Mouse (Mus musculus) right cerebral cortex, adult 18-20 months (tissue): Measurements from ENCODE around the gene Mkrn3.

Experiments used
- DNase-seq: peaks from one replicate; pipeline ENCODE4 v3.0.0; 2022; ENCODE audit warnings: mixed read lengths

Gene Mkrn3

DNA sequence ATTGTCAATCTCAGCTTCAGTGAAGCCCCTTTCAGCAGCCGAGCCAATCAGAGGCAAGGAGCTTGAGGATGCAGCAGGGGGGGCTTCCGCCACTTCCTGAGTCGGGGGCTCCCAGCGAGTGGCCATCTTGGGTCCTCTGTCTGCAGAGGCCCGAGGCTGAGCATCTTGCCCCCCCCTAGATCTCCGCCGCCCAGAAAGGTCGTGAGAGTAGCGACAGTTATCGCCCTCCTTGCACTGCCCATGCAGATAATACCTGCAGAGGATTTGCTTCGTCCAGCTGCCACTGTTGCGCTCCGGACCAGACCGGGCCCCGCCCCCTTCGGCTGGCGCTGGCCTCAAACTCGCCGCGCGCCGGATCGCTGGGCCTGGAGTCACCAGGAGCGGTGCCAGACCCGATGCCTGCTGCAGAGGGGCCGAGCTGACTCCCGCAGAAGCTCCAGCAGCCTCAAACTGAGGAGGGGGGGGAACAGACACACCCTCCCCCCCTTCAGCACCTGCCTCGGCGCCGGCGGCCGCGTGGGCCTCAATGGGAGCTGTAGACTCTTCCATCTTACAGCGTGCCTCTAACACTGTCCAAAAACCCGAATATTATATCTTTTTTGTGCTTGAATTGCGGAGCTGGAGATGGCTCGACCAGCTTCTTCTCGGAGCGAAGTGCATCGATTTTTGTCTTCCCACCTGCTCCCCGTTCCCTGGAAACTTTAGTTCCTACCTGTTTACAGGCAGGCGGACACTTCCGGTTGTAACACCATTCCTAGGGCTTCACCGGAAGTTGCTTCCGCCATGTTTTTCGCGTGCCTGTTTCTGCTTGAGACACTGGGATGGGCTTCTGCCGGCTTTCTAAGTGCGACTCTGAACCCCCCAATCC lies at the start of gene Mkrn3:
Gene Mkrn3, minus strand, starts transcription at position 647 of the 868 bp plus-strand sequence.
- peak; percentile 11 for DNase-seq

DNA sequence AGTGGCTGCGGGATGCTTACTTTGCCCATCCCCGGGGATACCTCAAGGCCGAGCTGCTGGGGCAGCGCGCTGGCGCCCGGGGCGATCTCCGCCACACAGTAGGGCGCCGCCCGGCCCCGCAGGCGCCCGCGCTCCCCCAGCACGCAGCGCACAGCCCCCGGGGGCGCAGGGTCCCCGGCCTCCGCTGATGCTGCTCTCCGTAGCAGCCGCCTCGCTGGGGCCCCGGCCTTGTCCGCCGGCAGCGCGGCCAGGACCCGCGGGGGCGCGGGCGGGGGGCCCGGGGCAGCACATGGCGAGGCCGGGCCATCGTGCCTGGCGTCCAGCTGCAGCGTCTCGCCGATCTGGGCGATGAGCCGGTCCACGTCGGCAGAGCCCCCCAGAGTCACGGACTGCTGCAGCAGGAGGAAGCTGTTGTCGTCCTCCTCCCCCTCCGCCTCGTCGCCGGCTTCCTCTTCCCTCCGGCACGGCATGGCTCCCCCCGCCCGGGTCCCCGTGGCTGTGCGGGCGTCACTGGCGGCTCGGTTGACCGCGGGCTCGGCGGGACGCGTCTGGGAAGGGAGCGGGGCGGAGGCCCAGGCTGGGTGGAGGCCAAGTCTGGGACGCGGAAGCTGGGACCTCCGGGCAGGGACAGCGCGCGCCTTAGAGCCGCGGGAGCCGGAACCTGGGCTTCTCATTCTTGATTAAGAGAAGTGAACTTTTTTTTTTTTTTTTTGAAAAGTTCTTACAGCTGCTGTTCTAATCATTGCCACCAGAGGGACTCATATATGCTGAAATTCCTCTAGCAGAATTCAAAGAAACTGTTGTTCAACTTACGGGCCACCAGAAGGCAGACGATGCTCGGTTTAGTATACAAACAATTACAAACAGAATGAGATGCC lies 44.2 kb upstream of the Mkrn3 start, which contains the start of gene Peg12:
Gene Peg12, minus strand, starts transcription at position 633 of the 878 bp plus-strand sequence.
- DNase-seq, result peak; percentile 17

DNA sequence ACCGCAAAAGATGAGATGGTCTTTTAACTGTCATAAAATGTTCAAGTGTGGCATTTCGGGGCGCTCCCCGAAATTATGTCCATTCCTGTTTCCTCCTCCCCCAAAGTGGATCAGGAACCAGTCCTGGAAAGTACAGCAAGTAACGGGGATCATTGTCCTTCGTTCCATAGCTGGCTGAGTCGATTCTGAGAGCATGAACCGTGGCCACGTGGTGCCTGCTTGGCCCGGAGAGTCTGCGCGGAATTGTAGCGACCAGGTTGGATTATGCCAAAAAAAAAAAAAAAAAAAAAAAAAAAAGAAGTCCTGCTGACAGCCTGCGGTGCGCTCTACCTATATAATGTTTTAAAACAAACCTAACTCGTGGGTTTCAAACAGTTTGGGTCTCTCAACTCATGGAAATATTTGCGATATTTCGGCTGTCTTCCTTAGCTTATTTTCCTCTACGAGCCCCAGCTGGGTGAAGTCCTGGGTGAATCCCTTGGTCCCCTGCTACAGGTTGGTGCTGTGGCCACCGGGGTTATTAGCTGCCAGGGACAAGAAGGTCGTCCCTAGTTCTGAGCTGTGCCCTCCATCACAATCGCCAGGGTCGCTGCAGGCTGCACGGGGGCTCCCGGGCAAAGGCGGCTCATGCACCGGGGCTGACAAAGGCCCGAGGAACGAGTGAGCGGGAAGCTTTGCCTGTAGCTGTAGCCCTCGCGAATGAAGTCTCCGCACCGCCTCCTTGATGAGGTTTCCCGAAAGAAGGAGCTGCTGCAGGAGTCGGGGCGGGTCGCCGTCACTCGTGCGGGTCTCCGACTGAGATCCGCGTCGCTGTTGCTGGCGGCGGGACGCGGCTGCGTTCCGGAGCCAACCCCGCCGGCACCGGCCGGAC lies 43.3 kb upstream of the Mkrn3 start:
- peak; percentile 1 for DNase-seq

DNA sequence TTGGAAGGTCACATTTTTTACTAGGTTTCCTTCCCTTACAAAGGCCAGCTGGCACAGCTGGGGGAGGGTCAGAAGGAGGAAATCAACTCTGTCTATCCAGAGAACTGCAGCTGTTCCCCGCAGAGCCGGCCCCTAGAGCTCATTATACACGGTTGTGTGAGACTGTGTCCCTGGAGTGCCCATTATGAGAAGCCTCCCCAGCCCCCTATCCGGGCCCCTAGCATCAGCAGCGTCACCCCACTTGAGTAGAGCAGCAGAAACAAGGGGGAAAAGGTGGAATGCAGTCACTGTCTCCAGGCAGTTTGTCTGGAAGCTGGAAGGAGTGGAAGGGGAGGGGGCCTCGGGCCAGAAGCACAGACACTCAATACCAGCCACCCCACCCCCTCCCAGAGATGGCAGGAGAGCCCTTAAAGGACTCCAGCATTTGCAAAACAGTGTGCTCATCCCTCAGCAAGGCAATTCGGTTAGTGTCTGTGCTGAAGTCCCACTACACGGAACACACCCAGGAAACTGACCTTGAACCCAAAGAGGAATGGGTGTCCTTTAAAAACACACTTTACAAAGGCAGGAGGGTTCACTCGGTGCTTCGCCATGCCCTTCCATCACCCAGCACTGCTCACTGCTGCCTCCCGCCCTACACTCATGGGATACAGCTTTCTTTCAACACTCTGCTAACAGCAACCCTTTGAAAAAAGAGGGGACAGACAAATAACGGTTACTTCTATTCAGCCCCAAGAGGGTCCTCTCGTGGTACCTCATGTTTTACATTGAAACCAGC lies 42.5 kb upstream of the Mkrn3 start:
- no peak for DNase-seq

DNA sequence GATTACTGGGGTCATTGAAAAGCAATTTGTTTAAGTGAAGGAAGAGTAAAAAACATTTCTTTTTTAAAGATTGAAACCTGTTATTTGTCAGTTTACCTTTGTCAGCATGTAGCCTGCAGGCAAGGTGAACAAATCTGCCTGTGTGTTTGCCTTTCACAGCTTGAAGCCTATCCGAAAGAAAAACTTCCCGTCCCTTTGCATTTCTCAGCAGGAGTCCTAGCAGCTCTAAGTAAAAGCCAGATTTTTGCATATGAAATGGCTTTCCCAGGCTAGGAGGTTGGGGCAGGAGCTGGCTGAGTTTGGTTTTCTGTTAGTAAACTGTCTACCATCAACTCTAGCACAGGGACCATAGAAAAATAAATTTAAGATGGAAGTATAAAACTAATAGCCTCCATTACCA lies 32.4 kb upstream of the Mkrn3 start:
- DNase-seq, result no peak

DNA sequence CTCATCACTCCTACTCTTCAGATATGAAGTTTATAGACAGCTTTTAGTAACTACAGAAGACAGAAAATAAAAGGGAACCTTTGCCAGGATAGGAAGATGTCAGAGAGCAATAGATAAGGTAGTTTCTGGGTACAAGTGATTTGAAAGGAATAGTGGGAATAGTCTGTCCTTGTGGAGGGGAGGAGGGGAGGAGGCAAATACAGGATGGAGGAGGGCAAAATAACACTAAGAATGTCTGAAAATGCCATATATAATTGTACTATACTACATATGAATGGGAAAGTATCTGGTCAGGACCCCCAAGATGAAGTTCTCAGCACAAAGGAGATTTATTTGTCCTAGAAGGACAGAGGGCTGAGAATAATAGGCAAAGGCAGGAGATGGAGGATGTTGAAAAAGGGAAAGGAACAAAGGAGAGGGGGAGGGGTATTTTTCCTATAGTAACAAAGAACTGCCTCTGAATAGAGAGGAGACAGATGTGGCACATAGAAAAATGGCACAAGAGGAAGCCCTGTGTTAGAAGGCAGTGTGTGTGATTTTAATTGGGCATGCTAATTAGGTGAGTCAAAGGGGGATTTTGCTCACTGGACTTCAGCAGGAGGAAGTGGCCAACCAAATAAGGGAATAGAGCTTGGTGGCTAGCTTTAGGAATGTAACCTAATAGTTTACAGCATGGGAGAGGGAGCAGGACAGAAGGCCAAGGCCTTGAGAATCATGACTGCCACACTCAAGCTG lies 25.7 kb upstream of the Mkrn3 start:
- no peak for DNase-seq

DNA sequence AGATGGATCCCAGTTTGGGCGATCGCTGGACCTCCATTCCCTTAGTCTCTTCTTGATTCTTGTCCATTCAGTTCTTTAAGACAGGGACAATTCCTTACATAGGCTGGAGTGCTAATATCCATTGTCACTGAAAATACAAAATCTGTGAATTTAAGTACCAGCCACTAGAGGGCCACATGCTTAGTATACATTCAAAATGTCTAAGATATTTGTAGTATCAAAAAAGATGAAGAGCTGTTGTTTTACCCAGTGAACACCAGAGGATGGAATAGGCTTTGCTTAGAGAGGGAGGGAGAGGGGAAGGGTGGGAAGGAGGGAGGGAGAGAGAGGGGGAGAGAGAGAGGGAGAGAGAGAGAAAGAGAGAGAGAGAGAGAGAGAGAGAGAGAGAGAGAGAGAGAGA lies 16.5 kb upstream of the Mkrn3 start:
- DNase-seq, result no peak

DNA sequence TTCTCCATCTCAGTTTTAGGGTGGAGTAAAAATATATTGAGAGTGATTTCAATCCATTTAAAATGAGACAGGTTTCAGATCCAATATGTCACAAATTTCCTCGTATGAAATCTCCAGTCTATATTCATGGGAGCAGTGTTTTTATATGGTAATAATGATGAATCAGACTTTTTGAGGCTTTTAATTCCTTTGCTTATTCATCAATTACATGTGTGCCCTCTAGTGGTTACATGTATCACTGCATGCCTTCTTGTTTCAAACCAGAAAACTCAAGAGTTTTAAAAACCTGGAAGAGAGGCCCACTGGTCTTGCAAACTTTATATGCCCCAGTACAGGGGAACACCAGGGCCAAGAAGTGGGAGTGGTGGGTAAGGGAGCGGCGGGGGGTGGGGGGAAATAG lies 13.3 kb upstream of the Mkrn3 start:
- no peak for DNase-seq

DNA sequence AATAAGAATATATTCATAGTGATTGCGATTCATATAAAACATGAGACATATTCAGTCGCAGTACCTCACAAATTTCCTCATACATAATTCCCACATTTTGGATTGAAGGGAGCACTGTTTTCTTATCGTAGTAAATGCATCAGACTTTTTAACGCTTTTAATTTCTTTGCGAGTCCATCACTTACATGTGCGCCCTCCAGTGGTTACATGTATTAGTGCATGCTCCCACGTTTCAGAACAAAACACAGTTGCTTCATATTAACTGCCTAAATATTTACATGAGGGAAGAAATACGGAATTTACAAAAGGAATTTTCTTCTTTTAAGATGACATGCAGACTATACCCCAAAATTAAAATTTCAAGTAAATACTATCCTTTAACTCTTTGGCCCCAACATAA lies 8.4 kb upstream of the Mkrn3 start:
- no peak for DNase-seq

DNA sequence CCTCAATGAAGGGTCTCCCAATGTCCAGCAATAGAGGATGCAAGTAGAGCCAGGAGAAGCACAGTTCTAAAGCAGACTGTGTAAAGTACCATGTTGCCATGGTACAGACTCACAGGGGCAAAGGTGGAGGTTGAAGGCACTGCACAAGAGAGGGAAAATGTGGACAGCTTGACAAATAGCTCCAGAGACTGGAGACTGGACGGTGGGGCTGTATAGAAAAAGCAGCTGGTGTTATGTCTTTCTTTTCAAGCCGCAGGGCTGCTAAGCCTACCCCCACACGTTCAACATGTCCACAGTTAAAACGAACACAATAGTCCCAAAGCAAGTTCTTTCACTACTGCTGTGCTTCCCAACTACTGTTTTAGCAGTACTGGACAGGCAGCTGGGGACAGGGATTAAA lies 3.3 kb upstream of the Mkrn3 start:
- no peak for DNase-seq

DNA sequence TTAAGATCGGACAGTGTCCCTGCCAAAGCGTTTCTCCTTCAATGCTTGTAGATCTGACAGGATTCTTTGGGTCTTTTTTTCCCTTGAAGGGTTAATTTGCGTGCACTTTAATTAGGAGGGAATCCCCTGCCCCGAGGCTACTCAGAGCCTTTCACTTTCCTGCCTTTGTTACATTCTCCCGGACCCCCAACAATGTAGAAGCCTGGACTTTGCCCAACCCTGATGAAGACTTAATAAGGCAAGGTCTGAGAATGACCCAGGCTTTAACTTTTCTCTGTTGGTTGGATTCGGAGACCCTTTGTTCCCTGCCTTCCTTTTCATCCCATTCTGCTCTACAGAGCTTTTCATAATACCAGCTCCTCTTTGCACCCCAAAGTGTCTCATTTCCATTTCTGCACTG lies 627 bp upstream of the Mkrn3 start:
- DNase-seq, result no peak

DNA sequence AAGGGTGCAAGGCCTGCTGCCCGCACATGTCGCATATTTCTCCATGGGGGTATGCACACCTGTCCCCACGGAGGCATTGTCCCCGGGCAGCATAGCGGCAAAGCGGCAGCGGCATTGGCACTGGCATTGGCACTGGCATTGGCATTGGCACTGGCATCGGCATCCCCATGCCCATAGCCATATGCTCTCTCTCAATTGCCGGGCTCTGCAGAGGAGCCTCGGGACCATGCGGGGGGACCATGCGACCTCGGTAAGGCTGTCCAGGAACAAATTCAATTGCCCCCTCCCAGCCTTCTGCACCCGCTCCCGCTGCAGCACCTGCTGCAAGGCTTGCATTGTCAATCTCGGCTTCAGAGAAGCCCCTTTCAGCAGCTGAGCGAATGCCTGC lies 840 bp downstream of the Mkrn3 start:
- no peak for DNase-seq

DNA sequence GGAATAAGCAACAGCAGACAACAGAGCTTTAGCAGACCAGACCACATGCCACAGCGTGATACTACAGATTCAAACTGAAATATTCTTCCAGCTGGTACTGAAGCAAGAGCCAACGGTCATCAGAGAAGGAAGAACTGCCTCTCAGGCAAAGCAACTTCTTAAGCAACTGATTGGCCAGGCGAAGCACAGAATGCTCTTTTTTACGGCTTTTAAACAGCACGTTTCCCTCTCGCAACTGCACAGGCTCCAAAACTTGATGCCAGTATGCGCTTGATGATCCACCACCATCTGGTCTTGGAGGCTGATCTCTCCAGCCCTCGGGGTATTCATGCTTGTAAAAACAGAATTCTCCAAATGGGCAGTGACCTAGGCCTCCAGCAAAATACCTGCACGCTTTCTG lies 1.6 kb downstream of the Mkrn3 start:
- no peak for DNase-seq

DNA sequence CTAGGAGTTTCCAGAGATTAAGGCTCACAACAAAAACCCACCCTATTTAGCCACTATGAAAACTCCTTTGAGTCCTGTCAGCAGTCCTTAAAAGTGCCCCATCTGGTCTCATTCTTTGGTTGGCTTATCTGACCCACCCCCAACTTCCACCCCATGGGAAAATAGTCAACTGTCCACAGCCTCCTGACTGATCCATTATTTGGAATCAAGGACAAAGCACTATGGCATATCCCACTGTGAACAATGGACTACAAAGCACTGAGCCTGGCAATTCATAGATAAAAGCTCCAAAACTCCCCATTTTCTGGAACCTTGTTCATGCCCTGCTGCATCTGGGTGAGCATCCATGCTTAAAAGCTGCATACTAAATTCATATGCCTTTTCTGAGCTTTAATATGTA lies 3.8 kb downstream of the Mkrn3 start:
- DNase-seq, result no peak

DNA sequence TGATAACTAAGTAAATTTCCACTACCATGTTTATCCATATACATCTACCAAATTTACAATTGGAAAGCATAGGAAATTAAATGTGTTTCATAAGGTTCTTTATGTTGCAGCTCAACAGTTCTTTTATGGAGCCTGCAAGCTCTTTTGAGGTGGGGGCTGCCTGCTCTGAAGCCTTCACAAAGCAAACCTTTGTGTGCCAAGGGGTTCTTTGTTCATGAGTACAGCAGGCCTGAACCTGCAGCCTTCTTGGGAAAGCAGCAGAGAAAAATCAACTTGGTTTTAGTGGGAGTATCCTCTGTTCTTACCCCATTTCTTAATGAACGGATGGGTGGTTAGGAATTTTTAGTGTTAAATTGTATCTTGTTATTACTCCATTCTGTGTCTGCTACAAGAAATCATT lies 4.7 kb downstream of the Mkrn3 start:
- no peak for DNase-seq

DNA sequence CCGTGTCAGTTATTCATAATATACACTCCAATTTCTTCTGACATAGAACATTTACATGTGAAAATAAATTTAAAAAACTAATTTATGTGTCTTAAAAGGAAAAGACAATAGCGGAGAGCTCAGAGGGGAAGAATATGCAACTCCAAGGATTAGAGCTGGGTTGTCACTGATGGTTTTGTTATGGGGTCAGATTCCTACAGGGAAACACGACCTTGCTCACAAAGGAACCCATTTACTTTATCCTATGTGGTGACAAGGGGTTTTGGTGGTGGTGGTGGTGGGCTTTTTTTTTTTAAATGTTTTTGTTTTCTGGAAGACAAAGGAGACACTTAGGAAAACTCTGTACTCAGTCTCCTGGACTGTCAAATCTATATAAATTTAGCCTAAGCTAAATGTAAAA lies 12.1 kb downstream of the Mkrn3 start:
- no peak for DNase-seq

DNA sequence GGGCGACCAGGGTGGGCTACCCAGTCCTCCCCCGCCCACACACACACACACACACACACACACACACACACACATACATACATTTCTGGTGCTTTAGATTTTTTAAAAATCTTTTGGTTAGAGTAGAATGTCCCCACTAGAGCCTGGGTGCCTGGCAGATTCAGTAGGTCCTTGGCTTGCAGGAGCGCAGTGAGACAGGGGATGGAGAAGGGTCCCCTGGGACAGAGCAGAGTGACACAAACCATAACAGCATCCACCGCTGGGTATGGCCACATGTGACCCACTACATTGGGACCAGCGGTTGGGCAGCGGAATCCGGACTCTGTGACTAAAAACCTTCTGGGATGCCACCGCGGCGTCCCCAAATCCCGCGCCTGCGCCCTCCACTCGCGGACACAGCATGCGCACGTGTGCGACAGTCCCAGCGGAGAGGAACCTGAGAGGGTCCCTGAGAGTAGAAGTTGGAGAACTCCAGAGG lies 13.3 kb downstream of the Mkrn3 start:
- DNase-seq, result no peak

DNA sequence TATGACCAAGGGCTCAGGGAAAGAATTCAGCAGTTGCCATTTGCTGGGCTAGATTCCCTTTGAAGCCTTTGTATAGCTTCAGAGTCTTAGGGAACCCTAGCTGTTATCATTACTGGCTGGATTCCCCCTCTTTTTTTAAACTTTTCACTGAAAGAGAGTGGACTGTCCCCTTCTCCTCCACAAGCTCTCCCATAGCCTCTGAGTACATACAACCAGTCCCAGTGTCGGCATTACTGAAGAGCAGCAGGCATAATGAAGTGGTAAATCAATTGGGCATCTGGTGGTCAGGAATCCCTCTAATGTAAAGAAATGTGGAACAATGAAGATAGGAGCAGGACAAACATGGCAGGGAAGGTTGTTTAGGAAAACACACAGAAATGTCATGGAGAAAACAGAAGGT lies 27.7 kb downstream of the Mkrn3 start:
- no peak for DNase-seq

DNA sequence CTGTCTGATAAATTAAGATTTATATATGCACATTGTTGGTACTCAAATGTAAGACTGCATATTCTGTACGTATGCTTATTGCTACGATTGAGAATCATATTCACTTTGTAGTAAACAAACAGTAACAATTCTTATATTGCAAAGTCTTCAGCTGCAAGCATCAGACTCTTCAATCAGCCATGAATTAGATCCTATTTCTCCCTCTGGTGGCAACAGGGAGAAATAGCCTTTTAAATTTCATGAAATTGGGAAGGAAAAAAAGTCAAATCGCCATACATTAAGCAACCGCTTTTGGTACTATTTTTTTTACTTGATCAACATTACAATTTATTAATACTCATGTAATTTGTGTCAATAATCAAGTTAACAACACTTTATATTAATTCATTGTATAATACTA lies 31.6 kb downstream of the Mkrn3 start:
- no peak for DNase-seq

DNA sequence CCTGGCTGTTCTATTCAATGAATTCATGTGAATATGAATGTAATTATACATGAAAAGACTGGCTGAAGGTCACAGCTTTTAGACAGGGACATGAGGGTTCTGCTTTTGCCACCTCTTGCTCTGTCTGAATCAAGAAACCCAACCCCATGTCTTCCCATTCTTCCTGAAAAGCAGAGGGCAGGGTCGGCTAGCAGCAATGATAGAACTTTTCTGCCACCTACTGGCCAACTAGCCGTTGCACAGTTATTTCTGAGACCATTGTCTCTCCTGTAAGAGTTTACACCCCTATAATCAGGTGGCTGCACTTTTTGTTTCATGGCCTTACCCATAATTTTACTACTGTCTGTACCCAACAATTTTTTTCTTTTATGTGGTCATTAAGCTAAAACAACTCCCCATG lies 37.5 kb downstream of the Mkrn3 start:
- peak; percentile 30 for DNase-seq

DNA sequence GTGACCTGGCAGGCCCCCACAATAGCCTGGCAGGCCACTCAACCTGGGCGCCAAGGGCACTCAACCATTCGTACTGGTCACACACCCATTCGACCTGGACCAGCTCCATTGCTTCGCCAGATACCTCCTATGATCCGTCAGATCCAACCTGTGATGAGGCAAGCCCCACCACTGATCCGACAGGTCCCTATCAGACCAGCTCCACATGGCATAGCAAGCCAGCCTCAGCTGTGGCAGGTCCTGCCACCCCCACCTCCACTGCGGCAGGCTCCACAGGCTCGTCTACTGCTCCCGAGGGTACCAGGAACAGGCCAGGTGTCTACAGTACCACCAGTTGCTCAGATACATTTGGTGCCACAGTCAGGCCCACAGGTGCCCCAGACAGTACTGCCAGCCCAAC lies 41.4 kb downstream of the Mkrn3 start:
- no peak for DNase-seq
